ENCODE assay signal across 8 mouse cellular contexts in the genomic region with DNA sequence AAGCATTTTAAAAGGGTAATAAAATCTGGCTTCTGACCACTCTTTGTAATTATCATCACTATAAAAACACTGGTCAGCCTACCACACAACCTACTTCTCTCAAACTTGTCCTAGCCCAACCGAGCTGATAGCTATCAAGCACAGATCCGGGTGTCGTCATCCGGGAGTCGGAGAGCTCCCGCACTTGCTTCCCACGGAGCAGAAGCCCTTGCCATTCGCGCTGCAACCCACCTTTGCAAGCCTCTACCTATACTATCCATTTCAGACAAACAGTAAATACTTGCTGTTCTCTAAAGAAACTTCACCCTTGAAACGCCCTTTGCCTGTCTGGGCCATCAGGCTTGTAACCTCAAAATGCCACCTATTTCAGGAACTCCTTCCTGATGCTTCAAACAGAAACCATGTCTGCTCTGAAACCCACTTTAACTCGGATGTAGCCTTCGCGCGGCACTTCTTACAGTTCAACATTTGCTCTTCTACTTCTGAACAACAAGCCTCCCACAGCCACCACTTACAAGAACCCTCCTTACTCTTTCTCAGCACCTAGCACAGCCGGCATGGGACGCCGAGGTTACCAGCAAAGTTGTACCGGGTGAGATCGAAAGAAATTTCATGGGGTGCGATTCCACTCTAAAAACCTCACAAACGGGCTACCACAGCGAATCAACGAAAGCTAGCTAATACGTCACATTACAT. TPM values are rescaled to one million over a fixed set of nuclear protein-coding genes. Genes with fewer than 3 reads are reported as not detected.
A peak's percentile ranks its signal among the peaks of the same experiment; 100 is the strongest.
DNase-seq lines count a peak whose midpoint lies in the region; ATAC-seq and TF ChIP-seq lines count a peak whose summit lies in the region.

No protein-coding gene starts in this region.

- H3K4me2 ChIP-seq in heart, embryonic 16.5 days (ENCODE audit: low read depth, low read length), result peak overlapping the region; percentile 63
- peak overlapping the region; percentile 67 for H3K4me2 ChIP-seq in stomach, embryonic 16.5 days (ENCODE audit: low read depth, low read length)

- peak overlapping the region; percentile 82 for H3K4me3 ChIP-seq in E14TG2a.4 (replicated peaks; ENCODE audit: low read length)
- peak overlapping the region; percentile 79 for H3K4me3 ChIP-seq in cortical plate, adult 2 months (ENCODE audit: insufficient read depth, low read length)
- peak overlapping the region; percentile 69 for H3K4me3 ChIP-seq in heart, embryonic 16.5 days (ENCODE audit: low read length)
- H3K4me3 ChIP-seq in midbrain, embryonic 10.5 days, result peak overlapping the region; percentile 67
- peak overlapping the region; percentile 61 for H3K4me3 ChIP-seq in stomach, embryonic 16.5 days (replicated peaks; ENCODE audit: low read length)

- no peak for TF ChIP-seq CTCF in E14TG2a.4 (conservative IDR thresholded peaks at IDR 0.05; ENCODE audit: low read length)
- TF ChIP-seq CTCF in cortical plate, adult 2 months (IDR thresholded peaks at IDR 0.05; ENCODE audit: extremely low read depth, insufficient read depth, low read length), result no peak

- no peaks in the 10 kb centered on the region for H3K9me3 ChIP-seq in E14TG2a.4 (ENCODE audit: low read length)
- H3K9me3 ChIP-seq in heart, embryonic 16.5 days (replicated peaks; ENCODE audit: control insufficient read depth, low read length), result no peaks in the 10 kb centered on the region
- H3K9me3 ChIP-seq in midbrain, embryonic 10.5 days (replicated peaks), result peaks cover 16% of the 10 kb centered on the region; the same call in 1 of the 2 replicates
- H3K9me3 ChIP-seq in stomach, embryonic 16.5 days (replicated peaks; ENCODE audit: control insufficient read depth, low read length), result no peaks in the 10 kb centered on the region; the same call in 1 of the 2 replicates

- no peaks in the 10 kb centered on the region for H3K27me3 ChIP-seq in E14TG2a.4 (ENCODE audit: insufficient read depth, low read length)
- H3K27me3 ChIP-seq in heart, embryonic 16.5 days (ENCODE audit: control insufficient read depth, insufficient read depth, low read length), result peaks cover 20% of the 10 kb centered on the region
- peaks cover 97% of the 10 kb centered on the region for H3K27me3 ChIP-seq in midbrain, embryonic 10.5 days (ENCODE audit: low read depth, poor library complexity, severe bottlenecking)
- peaks cover 8% of the 10 kb centered on the region; the same call in 1 of the 2 replicates for H3K27me3 ChIP-seq in stomach, embryonic 16.5 days (ENCODE audit: control insufficient read depth, insufficient read depth, low read length)

- 15% methylated on average over 24 of the region's 24 CpGs for WGBS in heart, embryonic 16.5 days
- 26% methylated on average over 24 of the region's 24 CpGs for WGBS in midbrain, embryonic 10.5 days
- 18% methylated on average over 24 of the region's 24 CpGs for WGBS in stomach, embryonic 16.5 days

- no peak for TF ChIP-seq POLR2A in cortical plate, adult 2 months (IDR thresholded peaks at IDR 0.05; ENCODE audit: extremely low read depth, insufficient read depth, low read length)

- peaks cover 29% of the 10 kb centered on the region for H3K4me1 ChIP-seq in E14TG2a.4 (replicated peaks; ENCODE audit: low read depth, low read length)
- no peaks in the 10 kb centered on the region for H3K4me1 ChIP-seq in cortical plate, adult 2 months (ENCODE audit: control insufficient read depth, insufficient read depth, low read length)
- peaks cover 6% of the 10 kb centered on the region; the same call in 1 of the 2 replicates for H3K4me1 ChIP-seq in heart, embryonic 16.5 days (ENCODE audit: control insufficient read depth, insufficient read depth, low read length)
- 0 out of 2 replicates have a peak, but pooled peaks cover 3% of the 10 kb centered on the region for H3K4me1 ChIP-seq in midbrain, embryonic 10.5 days
- no peaks in the 10 kb centered on the region for H3K4me1 ChIP-seq in stomach, embryonic 16.5 days (ENCODE audit: control insufficient read depth, insufficient read depth, low read length)

- H3K36me3 ChIP-seq in E14TG2a.4 (ENCODE audit: insufficient read depth, low read length), result no peaks in the 10 kb centered on the region
- H3K36me3 ChIP-seq in heart, embryonic 16.5 days (ENCODE audit: control insufficient read depth, insufficient read depth), result no peaks in the 10 kb centered on the region
- no peaks in the 10 kb centered on the region for H3K36me3 ChIP-seq in midbrain, embryonic 10.5 days
- no peaks in the 10 kb centered on the region for H3K36me3 ChIP-seq in stomach, embryonic 16.5 days (ENCODE audit: control insufficient read depth, insufficient read depth, low read length)

- peak overlapping the region; percentile 94 for H3K9ac ChIP-seq in heart, embryonic 16.5 days (ENCODE audit: low read length)
- H3K9ac ChIP-seq in stomach, embryonic 16.5 days (ENCODE audit: low read length), result peak overlapping the region; percentile 93

- no peak for ATAC-seq in heart, embryonic 16.5 days (replicated peaks; ENCODE audit: extremely low read depth, insufficient read depth, low FRiP score)
- no peak for ATAC-seq in stomach, embryonic 16.5 days (ENCODE audit: insufficient read depth, low FRiP score)

- peak; percentile 55 for DNase-seq in A20 (ENCODE audit: low read depth, low spot score)
- DNase-seq in kidney, postnatal 14 days, result peak; percentile 14
- DNase-seq in midbrain, embryonic 10.5 days (ENCODE audit: low spot score), result peak; percentile 12
- no peak for DNase-seq in layer of hippocampus, adult 9-11 months

- peak overlapping the region; percentile 10; the same call in 1 of the 2 replicates for H3K27ac ChIP-seq in cortical plate, adult 2 months (ENCODE audit: insufficient read depth, low read length)
- H3K27ac ChIP-seq in heart, embryonic 16.5 days (ENCODE audit: low read length), result peak overlapping the region; percentile 99
- H3K27ac ChIP-seq in midbrain, embryonic 10.5 days (replicated peaks), result peak overlapping the region; percentile 99
- peak overlapping the region; percentile 98 for H3K27ac ChIP-seq in stomach, embryonic 16.5 days (ENCODE audit: low read length)

RNA-seq across cellular contexts. Expression of a gene that starts 2.2 kb away (rescaled TPM):
- 9.0 and 9.3 TPM in 2 replicates for polyA plus RNA-seq in cortical plate, adult 2 months (2012; rRNA removed)
- 19.8 and 20.8 TPM in 2 replicates for polyA plus RNA-seq in heart, embryonic 16.5 days (2015; fragmentation: Nextera tagmentation; extraction: Ambion mirVana)
- 27.0 and 27.5 TPM in 2 replicates for polyA plus RNA-seq in midbrain, embryonic 10.5 days (2016; fragmentation: Nextera tagmentation; extraction: Ambion mirVana)
- polyA plus RNA-seq in stomach, embryonic 16.5 days (2015; fragmentation: Nextera tagmentation; extraction: Ambion mirVana), result 26.9 and 27.1 TPM in 2 replicates

Comparison
In these comparisons a context has a peak if more than half of its experiments do, and no peak if none do; other contexts are left out.
1. H3K27ac ChIP-seq: peak in every context shown above with its lines; median percentile 99 in heart, embryonic 16.5 days; 99 in midbrain, embryonic 10.5 days; 98 in stomach, embryonic 16.5 days; 10 in cortical plate, adult 2 months.